Mouse (Mus musculus) gonadal fat pad, adult 2 months (tissue): ENCODE results near the gene Eml3. TPM values are rescaled to one million over a fixed set of nuclear protein-coding genes. Genes with fewer than 3 reads are reported as not detected.

ENCODE experiments used
- DNase-seq: peaks from one replicate; pipeline ENCODE4 v3.0.0-alpha.2; 2012; ENCODE audit warnings: low read depth
- polyA plus RNA-seq: library from polyadenylated mRNA; depleted of rRNA; stranded (reverse); fragments of >200 nt; gene quantifications from 2 replicates; pipeline ENCODE4 v1.2.3, GENCODE M21; 2012; rRNA removed

Gene Eml3
- polyA plus RNA-seq, 1 experiment, result 50.5 TPM

DNA sequence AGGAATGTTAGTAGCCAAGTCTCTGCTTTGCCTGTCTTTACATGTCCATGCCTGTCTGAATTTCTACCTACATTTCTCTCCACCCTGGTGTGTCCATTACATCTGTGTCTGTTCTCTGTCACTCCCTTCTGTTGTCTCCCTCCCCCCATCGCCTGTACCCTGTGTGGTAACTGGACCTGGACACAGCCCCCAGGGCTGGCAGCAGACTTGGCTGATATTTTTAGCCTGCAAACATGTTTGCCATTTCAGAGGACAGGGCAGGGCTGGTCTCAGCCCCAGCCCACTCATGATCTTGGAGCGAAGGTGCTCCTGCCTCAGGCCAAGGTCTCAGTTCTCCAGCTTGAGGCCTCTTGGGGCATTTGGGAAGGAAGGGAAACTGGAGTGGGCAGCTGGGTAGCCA lies 58.5 kb downstream of the Eml3 start:
- no peak for DNase-seq

DNA sequence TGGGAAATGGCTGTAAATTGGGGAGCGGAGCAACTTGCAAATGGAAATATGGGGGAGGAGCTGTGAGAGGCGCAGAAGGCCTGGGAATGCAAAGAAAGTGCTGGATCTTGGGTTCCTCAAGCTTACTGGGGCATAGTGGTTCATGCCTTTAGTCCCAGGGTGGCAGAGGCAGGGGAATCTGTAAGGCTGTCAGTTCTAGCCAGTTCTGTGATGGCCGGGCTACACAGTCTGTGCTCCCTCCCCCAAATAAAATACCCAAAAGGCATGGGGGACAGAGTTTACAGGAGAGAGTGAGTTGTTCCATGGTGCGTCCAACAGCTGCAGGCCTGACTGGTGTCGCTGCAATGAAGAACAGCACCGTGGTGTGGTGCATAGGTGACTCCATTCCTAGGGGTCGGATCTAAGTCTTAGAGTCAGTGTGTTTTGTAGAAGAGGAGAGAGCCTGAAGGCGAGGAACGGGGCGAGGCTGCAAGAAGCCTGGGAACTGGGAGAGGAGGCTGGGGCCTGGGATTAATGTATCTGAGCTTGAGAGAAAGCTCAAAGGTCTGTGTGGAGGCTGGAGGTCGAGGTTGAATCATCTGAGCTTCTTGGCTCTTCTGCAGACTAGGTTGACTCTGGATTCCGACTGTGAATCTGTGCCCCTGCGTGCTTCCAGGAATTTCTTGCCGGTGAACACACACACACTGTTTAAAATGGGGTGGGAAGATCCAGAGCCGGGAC lies 59.2 kb downstream of the Eml3 start:
- DNase-seq, result no peak

DNA sequence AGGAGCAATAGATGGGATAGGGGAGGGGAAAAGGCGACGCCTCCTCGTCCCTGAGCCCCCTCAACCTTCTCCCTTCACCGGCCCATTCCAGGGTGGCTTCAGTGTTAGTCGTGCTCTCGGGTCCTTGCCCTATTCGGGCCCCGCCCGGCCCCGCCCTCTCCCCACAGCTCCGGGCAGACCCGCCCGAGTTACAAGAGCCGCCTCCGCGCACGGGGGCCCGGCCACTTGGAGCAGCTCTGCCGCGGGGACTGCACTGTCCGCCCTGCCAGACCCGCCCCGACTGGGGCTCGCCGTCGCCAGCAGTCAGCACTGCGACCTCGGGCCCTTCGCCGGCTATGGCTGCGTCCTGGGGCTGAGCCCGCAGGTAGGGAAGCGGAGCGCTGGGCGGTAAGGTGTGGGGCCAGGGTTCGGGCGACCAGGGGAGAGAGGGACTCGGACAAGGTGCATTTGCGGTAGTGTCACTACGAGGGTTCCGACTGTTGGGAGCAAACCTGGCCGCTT lies 59.8 kb downstream of the Eml3 start, which contains the start of gene Ahnak:
Ahnak (plus strand) TSS at position 219 of the 501 bp plus-strand sequence.
- no peak for DNase-seq

DNA sequence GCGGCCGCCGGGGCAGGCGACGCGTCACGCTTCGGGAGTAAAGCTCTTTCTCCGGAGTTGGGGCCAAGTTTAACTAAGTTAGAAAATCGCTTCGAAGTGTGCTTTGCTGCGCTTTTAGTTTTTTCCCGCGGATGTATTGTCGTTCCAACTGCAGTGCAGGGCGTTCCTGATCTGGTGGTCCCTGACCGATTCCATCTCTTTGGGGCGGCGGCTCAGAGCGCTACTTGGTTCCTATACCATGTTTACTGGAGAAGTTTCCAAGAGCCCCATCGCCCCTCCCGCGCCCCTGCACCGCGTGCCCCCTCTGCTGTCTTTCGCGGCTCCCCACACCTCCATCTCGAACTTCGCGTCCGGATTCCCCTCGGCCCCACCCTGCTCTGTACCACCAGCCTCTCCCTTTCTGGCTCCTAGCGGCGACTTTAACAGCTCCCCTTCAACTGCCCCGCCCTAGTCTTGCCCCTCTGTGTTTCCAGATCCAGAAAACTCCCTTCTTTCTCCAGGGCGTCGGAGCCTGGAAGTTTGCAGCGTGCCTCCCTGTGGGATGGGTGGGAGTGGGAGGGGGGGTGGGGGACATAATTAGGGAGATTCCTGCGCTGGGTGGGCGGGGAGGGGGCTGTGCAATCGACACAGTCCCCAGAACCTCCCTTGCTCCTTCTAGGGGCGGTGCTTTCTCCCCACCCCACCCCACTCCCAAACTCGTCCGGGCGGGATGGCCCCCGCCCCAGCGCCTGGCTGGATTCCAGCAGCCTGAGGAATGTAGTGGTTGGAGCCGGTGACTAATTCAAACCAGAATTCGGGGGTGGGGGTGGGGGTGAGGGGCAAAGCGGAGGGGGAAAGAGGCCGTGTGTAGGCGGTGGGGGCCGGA lies 60.4 kb downstream of the Eml3 start:
- DNase-seq, result no peak

DNA sequence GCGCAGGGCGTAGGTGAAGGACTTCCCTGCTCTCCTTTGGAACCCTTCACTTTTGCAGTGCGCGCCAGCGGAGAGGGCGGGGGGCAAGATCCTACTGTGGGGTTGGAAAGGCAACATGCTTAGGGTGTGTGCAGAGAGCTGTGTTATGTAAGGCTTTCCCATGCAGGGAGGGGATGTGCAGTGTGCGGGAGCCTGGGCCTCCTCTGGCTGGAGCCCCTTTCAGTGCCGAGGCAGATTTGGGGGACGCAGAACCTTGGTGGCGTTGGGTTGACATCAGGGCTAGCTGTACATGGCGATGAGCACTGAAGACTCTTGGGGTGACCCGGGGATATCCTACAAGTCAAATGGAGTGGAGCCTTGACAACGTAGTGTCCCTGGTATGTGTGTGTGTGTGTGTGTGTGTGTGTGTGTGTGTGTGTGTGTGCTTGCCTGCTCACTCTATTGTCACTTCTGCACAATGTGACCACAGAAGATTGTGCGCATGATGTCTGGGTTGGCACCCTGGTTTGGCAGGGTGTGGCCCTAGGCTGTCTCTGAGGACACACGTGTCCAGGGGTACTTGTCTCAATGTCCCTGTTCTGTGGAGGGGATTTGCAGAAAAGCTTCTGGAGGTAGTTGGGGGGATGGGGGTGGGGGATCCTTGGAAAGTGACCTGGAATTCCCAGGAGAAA lies 61.2 kb downstream of the Eml3 start:
- DNase-seq, result no peak

Other genes starting within 250 kb of the Eml3 start
- 393 and 456 TPM in 2 replicates for gene Slc3a2, start 206.2 kb upstream of the Eml3 start, polyA plus RNA-seq
- gene Wdr74, start 193.7 kb upstream of the Eml3 start, polyA plus RNA-seq, result 30.1 and 32.2 TPM in 2 replicates
- gene 1700092M07Rik, start 188.8 kb upstream of the Eml3 start, polyA plus RNA-seq, result 2.3 and 2.5 TPM in 2 replicates
- gene Stx5a, start 188.1 kb upstream of the Eml3 start, polyA plus RNA-seq, result 95.3 and 118 TPM in 2 replicates
- gene Nxf1, start 172.5 kb upstream of the Eml3 start, polyA plus RNA-seq, result 96.6 and 113 TPM in 2 replicates
- 183 and 249 TPM in 2 replicates for gene Tmem223, start 158.6 kb upstream of the Eml3 start, polyA plus RNA-seq
- 112 and 134 TPM in 2 replicates for gene Tmem179b, start 155.1 kb upstream of the Eml3 start, polyA plus RNA-seq
- gene Taf6l, start 143.1 kb upstream of the Eml3 start, polyA plus RNA-seq, result 17.4 and 19.6 TPM in 2 replicates
- 88.3 and 105 TPM in 2 replicates for gene Polr2g, start 131.0 kb upstream of the Eml3 start, polyA plus RNA-seq
- 2.4 and 2.9 TPM in 2 replicates for gene Zbtb3, start 127.0 kb upstream of the Eml3 start, polyA plus RNA-seq
- 22.7 and 23.1 TPM in 2 replicates for gene Ttc9c, start 110.2 kb upstream of the Eml3 start, polyA plus RNA-seq
- gene Hnrnpul2, start 109.5 kb upstream of the Eml3 start, polyA plus RNA-seq, result 19.0 and 35.0 TPM in 2 replicates
- gene AC129217.1, start 99.8 kb upstream of the Eml3 start, polyA plus RNA-seq, result 0.57 and 9.1 TPM in 2 replicates
- gene Bscl2, start 92.1 kb upstream of the Eml3 start, polyA plus RNA-seq, result 306 and 363 TPM in 2 replicates
- gene Gng3, start 90.4 kb upstream of the Eml3 start, polyA plus RNA-seq, result 0.43 and 0.46 TPM in 2 replicates
- gene Lrrn4cl, start 78.8 kb upstream of the Eml3 start, polyA plus RNA-seq, result 6.9 and 8.7 TPM in 2 replicates
- 88.9 and 91.5 TPM in 2 replicates for gene Ubxn1, start 58.1 kb upstream of the Eml3 start, polyA plus RNA-seq
- gene Uqcc3, start 48.6 kb upstream of the Eml3 start, polyA plus RNA-seq, result 37.9 and 50.6 TPM in 2 replicates
- 2.5 and 3.0 TPM in 2 replicates for gene Lbhd1, start 45.8 kb upstream of the Eml3 start, polyA plus RNA-seq
- not detected in 2 replicates for gene Gm49403, start 45.6 kb upstream of the Eml3 start, polyA plus RNA-seq
- 23.6 and 25.6 TPM in 2 replicates for gene 1810009A15Rik, start 40.7 kb upstream of the Eml3 start, polyA plus RNA-seq
- not detected in 2 replicates for gene Gm49416, start 40.6 kb upstream of the Eml3 start, polyA plus RNA-seq
- 18.3 and 18.5 TPM in 2 replicates for gene Ints5, start 36.5 kb upstream of the Eml3 start, polyA plus RNA-seq
- 134 and 150 TPM in 2 replicates for gene Ganab, start 31.5 kb upstream of the Eml3 start, polyA plus RNA-seq
- gene B3gat3, start 9.2 kb upstream of the Eml3 start, polyA plus RNA-seq, result 83.8 and 88.2 TPM in 2 replicates
- 9.6 and 11.7 TPM in 2 replicates for gene Rom1, start 196 bp upstream of the Eml3 start, polyA plus RNA-seq
- 21.9 and 35.1 TPM in 2 replicates for gene Mta2, start 12.3 kb downstream of the Eml3 start, polyA plus RNA-seq
- gene Tut1, start 24.3 kb downstream of the Eml3 start, polyA plus RNA-seq, result 19.1 and 20.7 TPM in 2 replicates
- 295 and 302 TPM in 2 replicates for gene Eef1g, start 37.5 kb downstream of the Eml3 start, polyA plus RNA-seq
- 53.6 and 56.8 TPM in 2 replicates for gene Ahnak, start 59.7 kb downstream of the Eml3 start, polyA plus RNA-seq
- gene Scgb1a1, start 158.4 kb downstream of the Eml3 start, polyA plus RNA-seq, result 4.0 and 6.9 TPM in 2 replicates
- gene Asrgl1, start 206.1 kb downstream of the Eml3 start, polyA plus RNA-seq, result 3.5 and 6.4 TPM in 2 replicates